Mouse (Mus musculus) G1E (cell line): Measurements from ENCODE around the gene March4.

ENCODE experiments used
- CTCF ChIP-seq: IDR thresholded peaks from 2 replicates; pipeline ENCODE4 v1.5.1; 2012; ENCODE audit warnings: low read depth, low read length, inconsistent platforms, mixed read lengths
- GATA1 ChIP-seq: IDR thresholded peaks from 2 replicates; pipeline ENCODE4 v1.6.1; 2012; ENCODE audit warnings: borderline replicate concordance, low read length, inconsistent platforms, mixed read lengths
- POLR2AphosphoS5 ChIP-seq: IDR thresholded peaks from 2 replicates; pipeline ENCODE4 v1.6.1; 2012; ENCODE audit warnings: low read depth, low read length, inconsistent platforms; ENCODE audit not compliant: insufficient replicate concordance

- TF ChIP-seq CTCF (no peak), POLR2AphosphoS5 (no peak), GATA1 (no peak)
These were observed 107.5 kb downstream of the March4 start for GRCm38 (mm10) chr1:72429107-72429807.
